10 mouse cellular contexts compared by ENCODE assay signal in the genomic region with DNA sequence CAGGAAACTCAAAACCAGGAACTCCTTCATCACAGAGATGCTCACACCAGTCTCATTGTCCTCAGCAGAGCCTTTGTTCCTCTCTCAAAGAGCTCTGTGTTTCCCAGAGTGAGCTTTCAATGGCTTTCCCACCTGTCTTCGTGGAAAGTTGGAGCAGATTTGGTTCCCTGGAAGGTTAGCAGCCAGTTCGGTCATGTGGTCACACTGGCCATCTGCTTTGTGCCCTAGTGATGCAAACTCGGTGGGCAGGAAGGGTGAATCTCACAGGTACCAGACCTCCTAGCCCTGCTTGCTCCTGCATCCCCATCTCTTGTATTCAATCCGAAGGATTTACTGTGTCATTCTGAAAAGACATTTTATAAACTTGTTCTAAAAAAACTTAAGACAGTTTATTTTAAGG.
"Had no signal": no experiment of that assay in that cellular context is flagged by ENCODE, and none has a peak within 500 bp of the region (broad histone marks: within the 10 kb centered on the region; RNA-seq: fewer than 3 reads in every experiment).

No protein-coding gene starts in this region.

- H3K27ac ChIP-seq: limb, embryonic 12.5 days; liver, embryonic 13.5 days; midbrain, embryonic 12.5 days; neural tube, embryonic 15.5 days; stomach, postnatal 0 days had no signal

- H3K27me3 ChIP-seq: limb, embryonic 12.5 days; liver, embryonic 13.5 days; midbrain, embryonic 12.5 days; neural tube, embryonic 15.5 days had no signal

- DNase-seq: layer of hippocampus, postnatal 36 days; liver; liver, embryonic 13.5 days; lung, adult 18-20 months; right cerebral cortex, adult 18-20 months; thymus, postnatal 14 days had no signal

- H3K4me1 ChIP-seq: limb, embryonic 12.5 days; liver, embryonic 13.5 days; midbrain, embryonic 12.5 days; neural tube, embryonic 15.5 days had no signal

- H3K4me3 ChIP-seq: limb, embryonic 12.5 days; liver, embryonic 13.5 days; midbrain, embryonic 12.5 days; neural tube, embryonic 15.5 days had no signal

- H3K9ac ChIP-seq: limb, embryonic 12.5 days; liver, embryonic 13.5 days; midbrain, embryonic 12.5 days; neural tube, embryonic 15.5 days had no signal

- H3K9me3 ChIP-seq: limb, embryonic 12.5 days; liver, embryonic 13.5 days; midbrain, embryonic 12.5 days; neural tube, embryonic 15.5 days had no signal

- H3K36me3 ChIP-seq: limb, embryonic 12.5 days; liver, embryonic 13.5 days; midbrain, embryonic 12.5 days; neural tube, embryonic 15.5 days had no signal

- H3K4me2 ChIP-seq: limb, embryonic 12.5 days; liver, embryonic 13.5 days; midbrain, embryonic 12.5 days; neural tube, embryonic 15.5 days had no signal
